Mouse (Mus musculus): ENCODE measurements at regions not wholly inside any gene's neighbourhood (a gene's known extent, or its start where the extent isn't known, plus 50 kb on each side); places are given as distances from the start of the nearest gene placed in this dataset.
"Not testable (repeated sequence)": the region's sequence is repeated elsewhere in the genome, so short reads cannot be mapped to it uniquely, and the experiment has no call there.

- DNase-seq: not testable (repeated sequence)
Measured at GRCm38 (mm10) chr13:50906431-50906830, 194.2 kb upstream of the Spin1 start.

GRCm38 (mm10) chr13:50906910-50907309 is 193.8 kb upstream of the Spin1 start:
- DNase-seq: no peak

GRCm38 (mm10) chr13:50912776-50913175 is 187.9 kb upstream of the Spin1 start:
- DNase-seq: not testable (repeated sequence)

GRCm38 (mm10) chr13:50934017-50934416 is 166.7 kb upstream of the Spin1 start:
- DNase-seq: not testable (repeated sequence)

GRCm38 (mm10) chr13:50942561-50942960 is 158.1 kb upstream of the Spin1 start:
- DNase-seq: no peak

- peak; percentile 63 for DNase-seq
Measured at GRCm38 (mm10) chr13:50949545-50950226, 151.0 kb upstream of the Spin1 start.

- no peak for DNase-seq
Measured at GRCm38 (mm10) chr13:50954671-50955070, 146.0 kb upstream of the Spin1 start.

- no peak for DNase-seq
Measured at GRCm38 (mm10) chr13:50958051-50958883, 142.4 kb upstream of the Spin1 start.

GRCm38 (mm10) chr13:50960909-50961308 is 139.8 kb upstream of the Spin1 start:
- no peak for DNase-seq

GRCm38 (mm10) chr13:50964070-50964469 is 136.6 kb upstream of the Spin1 start:
- no peak for DNase-seq

GRCm38 (mm10) chr13:50965041-50965440 is 135.6 kb upstream of the Spin1 start:
- DNase-seq: not testable (repeated sequence)

- no peak for DNase-seq
Measured at GRCm38 (mm10) chr13:50965678-50966077, 135.0 kb upstream of the Spin1 start.

- no peak for DNase-seq
Measured at GRCm38 (mm10) chr13:50966826-50967225, 133.9 kb upstream of the Spin1 start.

GRCm38 (mm10) chr13:50973379-50973778 is 127.3 kb upstream of the Spin1 start:
- DNase-seq: no peak

GRCm38 (mm10) chr13:50975306-50975920 is 125.3 kb upstream of the Spin1 start:
- no peak for DNase-seq

GRCm38 (mm10) chr13:50982005-50982404 is 118.7 kb upstream of the Spin1 start:
- no peak for DNase-seq

GRCm38 (mm10) chr13:50982990-50983389 is 117.7 kb upstream of the Spin1 start:
- DNase-seq: no peak

GRCm38 (mm10) chr13:50991726-50992432 is 108.8 kb upstream of the Spin1 start:
- no peak for DNase-seq

- no peak for DNase-seq
Measured at GRCm38 (mm10) chr13:50999738-51000137, 100.9 kb upstream of the Spin1 start.

GRCm38 (mm10) chr13:51004827-51005226 is 95.9 kb upstream of the Spin1 start:
- no peak for DNase-seq

- DNase-seq: no peak
Measured at GRCm38 (mm10) chr13:51010736-51011135, 89.9 kb upstream of the Spin1 start.

GRCm38 (mm10) chr13:51016209-51016608 is 84.5 kb upstream of the Spin1 start:
- no peak for DNase-seq

Measured in kidney, adult 11 months (tissue).